Mouse (Mus musculus): ENCODE measurements around the gene Ngb. TPM values are rescaled to one million over a fixed set of nuclear protein-coding genes. Genes with fewer than 3 reads are reported as not detected.

The Ngb gene
- polyA plus RNA-seq, 1 experiment = 4.2 TPM

DNA sequence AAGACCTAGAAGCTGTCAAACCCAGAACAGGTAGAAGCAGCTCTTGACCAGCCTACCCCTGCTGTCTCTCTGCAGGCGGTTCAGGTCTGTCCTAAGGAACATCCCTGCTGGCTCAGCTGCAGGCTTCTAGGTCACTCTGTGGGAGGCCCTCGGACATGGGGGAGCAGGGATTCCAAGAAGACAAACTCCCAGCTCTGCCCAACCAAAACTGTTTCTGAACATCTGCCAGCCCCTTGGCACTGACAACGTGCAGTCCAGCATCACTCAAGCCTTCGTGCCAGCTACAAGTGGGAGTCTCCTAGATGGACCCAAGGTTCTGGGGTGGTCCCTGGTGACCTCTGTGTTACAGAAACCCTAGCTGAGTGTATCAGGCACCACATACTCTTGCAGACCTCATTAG is 9.1 kb downstream of the Ngb start:
- DNase-seq (ENCODE audit: extremely low spot score in 1 of 2, low spot score in 1 of 2) = peak in 1 of 2 experiments; percentile 22

DNA sequence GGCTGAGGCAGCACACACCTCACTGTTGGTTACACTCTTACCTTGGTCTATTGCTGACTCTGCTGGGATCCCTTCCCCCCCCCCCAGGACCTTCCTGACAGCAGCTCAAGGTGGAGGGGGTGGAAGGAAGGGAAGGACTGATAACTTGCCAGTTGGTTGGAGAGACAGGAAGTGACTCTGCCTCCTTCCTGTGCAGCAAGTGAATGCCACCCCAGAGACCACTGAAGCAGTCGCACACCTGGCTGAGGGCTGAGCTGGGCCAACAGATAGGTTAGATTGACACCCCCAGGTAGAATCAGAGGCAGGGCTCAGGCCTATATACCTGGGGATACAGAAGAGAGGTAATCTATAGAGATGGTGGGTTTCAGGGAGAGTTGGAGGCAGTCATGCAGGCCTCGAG is 10.4 kb downstream of the Ngb start:
- no peak for DNase-seq (ENCODE audit: extremely low spot score in 1 of 2, low spot score in 1 of 2)

DNA sequence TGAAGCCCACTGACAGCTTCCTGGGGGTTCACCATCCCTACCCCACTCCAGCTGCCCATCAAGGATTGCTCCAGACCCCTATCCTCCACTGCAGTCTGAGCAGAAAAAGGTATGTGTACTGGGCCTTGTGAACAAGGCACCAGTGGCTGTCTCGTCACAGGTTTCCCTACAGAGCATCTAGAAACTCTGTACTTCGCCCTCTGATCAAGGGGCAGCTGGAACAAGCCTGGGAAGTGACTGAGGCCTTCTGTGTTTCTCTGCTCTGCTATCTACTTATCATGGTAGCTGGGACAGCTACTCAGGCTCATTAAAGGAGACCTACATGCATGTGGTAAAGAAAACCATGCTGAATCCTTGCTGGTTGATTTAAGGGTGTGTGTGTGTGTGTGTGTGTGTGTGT is 12.6 kb downstream of the Ngb start:
- DNase-seq (ENCODE audit: extremely low spot score in 1 of 2, low spot score in 1 of 2) = no peak

DNA sequence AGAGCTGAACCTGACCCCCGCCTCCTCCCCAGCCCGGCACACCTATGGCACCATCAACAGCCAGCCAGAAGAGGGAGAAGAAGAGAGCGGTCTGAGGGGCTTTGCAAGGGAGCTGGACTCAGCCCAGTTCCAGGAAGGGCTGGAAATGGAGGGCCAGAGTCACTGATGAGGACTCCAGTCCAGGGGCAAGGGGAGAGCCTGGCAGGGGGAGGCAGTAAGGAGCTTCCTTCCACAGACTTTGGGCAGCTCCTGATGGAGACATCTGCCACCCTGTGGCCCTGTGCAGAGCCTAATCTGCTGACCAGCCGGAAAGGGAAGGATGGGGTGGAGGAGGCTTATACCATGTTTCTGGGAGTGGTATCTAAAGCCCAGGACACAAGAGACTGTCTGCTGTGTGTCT is 13.1 kb downstream of the Ngb start:
- DNase-seq (ENCODE audit: extremely low spot score in 1 of 2, low spot score in 1 of 2) = no peak

DNA sequence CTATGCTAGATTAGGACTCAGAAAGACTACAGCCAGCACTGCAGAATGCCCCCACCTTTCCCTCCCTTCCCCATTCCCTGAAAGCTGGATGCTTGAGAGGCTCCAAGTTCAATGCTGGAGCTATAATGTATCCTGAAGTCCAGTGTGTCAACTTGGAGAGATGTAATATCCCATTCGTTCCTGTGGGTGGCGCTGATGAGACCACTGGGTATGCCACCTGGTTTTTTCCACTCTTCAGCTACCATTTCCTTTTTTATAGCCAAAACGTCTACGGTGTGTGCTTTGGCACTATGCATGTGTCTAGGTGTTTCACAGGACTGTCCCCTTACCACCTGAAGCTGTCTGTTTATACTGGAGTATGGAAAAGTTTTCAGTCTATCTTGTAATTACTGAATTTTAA is 14.0 kb downstream of the Ngb start:
- DNase-seq (ENCODE audit: extremely low spot score in 1 of 2, low spot score in 1 of 2) = peak in 1 of 2 experiments; percentile 39

DNA sequence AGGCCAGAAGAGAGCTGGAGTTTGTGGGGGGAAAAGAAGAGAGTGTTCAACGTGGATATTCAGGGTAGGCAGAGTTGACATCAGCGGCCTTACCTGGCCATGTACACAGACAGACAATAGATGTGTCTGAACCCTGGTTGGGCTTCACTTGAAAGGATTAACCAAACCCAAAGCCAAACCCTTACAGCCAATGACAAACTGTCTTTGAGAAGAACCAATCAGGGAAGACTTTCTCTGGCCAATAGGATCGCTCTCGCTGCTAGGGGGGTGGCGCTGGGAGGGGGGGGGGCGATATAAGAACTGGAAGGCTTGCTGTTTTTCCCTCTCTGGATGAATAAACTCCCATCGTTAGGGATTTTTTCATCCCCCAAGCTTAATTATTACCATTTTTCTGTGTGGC is 15.1 kb downstream of the Ngb start:
- no peak for DNase-seq (ENCODE audit: extremely low spot score in 1 of 2, low spot score in 1 of 2)

DNA sequence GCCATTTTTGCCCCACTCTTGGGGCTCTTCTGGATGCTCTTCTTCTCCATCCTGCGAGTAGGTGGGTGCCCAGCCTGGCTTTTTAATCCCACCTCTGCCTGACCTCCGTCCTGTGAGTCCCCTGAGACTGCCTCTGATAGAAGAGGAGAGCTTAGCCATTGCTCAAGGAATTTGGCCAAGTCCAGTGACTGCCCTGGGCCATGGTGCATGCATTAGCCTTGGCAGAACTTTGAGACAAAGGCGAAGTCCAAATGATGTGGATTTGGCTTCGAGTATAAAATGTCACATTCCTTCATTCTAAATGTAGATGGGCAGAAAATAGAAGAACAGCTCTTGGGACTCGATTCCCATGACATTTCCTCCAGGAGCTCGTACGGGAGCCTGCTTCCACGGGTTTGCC is 19.5 kb downstream of the Ngb start:
- DNase-seq (ENCODE audit: extremely low spot score in 1 of 2, low spot score in 1 of 2) = no peak

DNA sequence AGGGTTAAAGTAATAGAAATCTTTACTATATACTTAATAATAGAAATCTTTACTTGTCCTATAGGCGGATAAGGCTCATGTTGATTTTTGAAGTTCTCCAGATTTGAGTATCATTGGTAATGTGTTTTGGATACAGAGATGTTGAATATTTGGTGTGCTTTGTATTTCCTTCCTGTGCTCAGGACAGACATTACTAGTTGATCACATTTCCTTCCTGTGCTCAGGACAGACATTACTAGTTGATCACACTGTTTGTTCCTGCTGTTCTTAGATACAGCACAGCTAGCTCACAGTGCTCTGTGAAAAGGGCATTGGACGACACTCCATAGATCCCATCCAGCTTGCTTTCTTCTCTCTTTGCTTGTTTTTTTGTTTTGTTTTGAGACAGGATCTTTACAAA is 25.7 kb downstream of the Ngb start:
- DNase-seq (ENCODE audit: extremely low spot score in 1 of 2, low spot score in 1 of 2) = no peak

DNA sequence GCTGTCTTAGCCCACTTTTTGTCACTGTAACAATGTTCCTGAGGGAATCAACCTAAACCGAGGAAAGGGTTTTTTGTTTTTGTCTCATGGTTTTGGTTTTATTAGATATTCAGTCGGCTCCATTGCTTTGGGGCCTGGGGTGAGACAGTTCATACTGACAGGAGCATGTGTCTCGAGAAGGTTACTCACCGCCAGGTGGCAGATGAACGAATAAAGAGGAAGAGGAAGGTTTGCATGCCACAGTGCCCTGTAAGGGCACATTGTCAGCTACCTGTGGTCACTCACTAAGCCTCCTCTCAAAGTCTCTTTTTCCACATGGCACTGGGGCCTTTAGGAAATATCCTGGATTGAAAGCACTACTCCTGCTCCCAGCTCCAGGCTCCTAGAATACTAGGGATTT is 31.8 kb downstream of the Ngb start:
- no peak for DNase-seq (ENCODE audit: extremely low spot score in 1 of 2, low spot score in 1 of 2)

DNA sequence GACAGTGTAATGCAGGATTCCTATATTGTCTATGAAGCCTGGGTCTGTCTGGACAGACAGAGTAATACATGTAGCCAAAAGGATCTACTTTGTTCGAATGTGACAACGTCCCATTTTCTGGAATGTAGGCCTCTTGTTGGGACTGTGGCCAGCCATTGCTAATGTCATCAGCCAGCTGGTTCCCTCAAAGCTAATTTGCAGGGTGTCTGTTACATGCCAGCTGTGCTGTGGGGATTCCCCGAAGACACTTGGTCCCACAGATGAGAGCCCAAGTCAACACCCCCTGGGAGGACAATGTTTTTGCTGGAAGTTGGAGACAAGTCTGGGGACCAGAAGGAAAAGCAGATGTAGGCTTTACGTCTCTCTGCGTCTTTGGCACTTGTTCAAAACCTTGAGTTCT is 35.9 kb downstream of the Ngb start:
- DNase-seq (ENCODE audit: extremely low spot score in 1 of 2, low spot score in 1 of 2) = no peak

DNA sequence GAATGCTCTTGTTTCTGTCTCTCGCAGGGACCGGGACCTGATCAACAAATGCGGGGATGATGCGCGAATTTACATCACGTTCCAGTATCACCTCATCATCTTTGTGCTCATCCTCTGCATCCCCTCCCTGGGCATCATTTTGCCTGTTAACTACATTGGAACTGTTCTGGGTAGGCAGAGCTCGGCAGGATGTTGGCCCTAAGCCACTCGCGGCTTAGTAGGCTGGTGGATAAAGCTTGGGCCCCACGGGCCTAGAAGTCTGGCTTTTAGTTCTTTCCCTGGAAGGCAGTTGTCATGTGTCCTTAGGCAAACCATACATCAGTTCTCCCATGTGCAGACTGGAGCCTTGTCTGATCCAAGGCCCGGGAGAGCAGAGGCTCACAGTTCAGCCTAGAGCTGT is 36.9 kb downstream of the Ngb start:
- DNase-seq (ENCODE audit: extremely low spot score in 1 of 2, low spot score in 1 of 2) = no peak

DNA sequence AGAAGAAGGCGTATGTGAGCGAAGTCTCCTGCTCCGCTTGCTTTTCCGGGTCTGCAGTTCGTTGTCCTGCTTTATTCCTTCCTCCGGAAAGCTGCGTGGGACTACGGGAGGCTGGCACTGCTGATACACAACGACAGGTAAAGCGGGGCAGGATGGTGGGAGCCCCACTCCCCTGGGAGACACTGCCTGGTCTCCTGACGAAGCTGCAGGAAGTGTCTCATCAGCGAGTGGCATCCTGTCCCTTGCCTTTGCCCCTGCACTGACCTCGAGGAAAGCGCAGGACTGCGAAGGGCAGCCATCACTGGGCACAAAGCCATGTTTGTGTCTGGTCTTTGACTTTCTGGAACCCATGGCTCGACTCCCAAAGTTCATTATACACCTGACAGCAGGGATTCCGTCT is 45.3 kb downstream of the Ngb start:
- DNase-seq (ENCODE audit: extremely low spot score in 1 of 2, low spot score in 1 of 2) = no peak

DNA sequence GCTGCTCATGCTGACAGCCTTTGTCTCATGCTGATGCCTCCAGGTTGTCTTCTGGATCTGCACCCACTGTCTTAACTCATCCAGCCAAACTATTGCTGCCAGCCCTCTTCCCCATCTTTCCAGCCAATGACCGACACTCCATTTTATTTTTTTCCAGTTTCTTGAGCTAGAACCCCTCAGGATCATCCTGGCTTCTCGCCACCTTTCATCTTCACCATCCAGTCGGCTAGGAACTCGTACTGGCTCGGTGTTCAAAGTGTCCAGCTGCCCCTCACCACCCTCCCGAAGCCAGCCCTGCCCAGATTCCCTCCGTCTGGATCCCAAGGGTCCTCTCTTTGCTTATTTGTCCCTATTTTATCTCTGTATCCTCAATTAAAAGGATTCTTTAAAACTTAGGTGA is 47.5 kb downstream of the Ngb start:
- no peak for DNase-seq (ENCODE audit: extremely low spot score in 1 of 2, low spot score in 1 of 2)

DNA sequence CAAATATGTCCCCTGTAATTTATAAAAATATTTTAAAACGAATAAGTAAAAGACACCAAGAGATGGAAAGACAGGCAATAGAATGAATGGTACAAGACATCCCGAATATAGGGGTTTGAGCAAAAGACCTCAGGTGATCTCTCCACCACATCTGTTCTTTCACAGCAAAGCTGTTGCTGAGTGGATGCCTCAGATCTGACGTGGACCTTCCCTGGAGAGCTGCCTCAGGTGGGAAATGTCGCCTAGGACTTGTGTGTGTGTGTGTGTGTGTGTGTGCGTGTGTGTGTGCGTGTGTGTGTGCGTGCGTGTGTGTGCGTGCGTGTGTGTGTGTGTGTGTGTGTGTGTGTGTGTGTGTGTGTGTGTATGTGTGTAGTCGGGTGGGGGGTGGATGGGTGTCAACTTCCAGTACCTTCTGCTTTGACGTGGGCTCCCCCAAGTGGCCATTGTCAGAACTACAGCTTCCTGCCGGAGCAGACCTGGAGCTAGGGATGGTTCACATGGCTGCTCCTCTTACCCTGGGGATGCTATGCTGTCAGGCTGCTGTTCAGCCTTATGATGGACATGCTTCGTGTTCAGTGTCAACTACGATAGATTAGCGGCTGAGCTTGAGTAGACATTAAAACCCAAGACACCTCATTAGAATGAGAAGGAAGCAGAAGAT is 49.5 kb downstream of the Ngb start:
- peak; percentile 71 to 98 for DNase-seq (ENCODE audit: extremely low spot score in 1 of 2, low spot score in 1 of 2)

DNA sequence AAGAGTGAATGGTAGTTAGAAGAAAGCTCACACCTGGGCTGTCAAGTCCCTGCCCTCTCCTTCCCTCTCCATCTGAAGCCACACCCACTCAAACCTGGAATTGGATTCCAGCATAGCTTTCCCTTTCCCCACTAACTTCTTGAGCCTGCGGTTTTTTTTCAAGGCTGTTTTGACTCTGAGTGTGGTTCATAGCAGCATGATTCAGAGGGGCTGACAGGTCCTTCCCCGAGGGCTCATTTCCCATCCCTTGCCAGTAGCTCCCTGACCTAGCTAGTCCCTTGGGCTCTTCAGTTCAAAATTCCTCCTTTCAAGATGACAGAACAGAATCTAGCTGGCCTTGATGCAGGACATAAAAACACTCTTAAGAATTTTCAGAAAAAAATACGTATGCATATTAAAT is 54.8 kb downstream of the Ngb start:
- DNase-seq (ENCODE audit: extremely low spot score in 1 of 2, low spot score in 1 of 2) = no peak

Other genes starting within 250 kb of the Ngb start
- gene Irf2bpl, start 217.7 kb downstream of the Ngb start, polyA plus RNA-seq (2012; rRNA removed) = 48.5 and 50.2 TPM in 2 replicates
- 76.1 and 78.2 TPM in 2 replicates for gene Cipc, start 155.5 kb downstream of the Ngb start, polyA plus RNA-seq (2012; rRNA removed)
- 35.4 and 41.3 TPM in 2 replicates for gene Zdhhc22, start 112.1 kb downstream of the Ngb start, polyA plus RNA-seq (2012; rRNA removed)
- 26.0 and 31.8 TPM in 2 replicates for gene Tmem63c, start 81.2 kb downstream of the Ngb start, polyA plus RNA-seq (2012; rRNA removed)
- gene Gstz1, start 44.6 kb upstream of the Ngb start, polyA plus RNA-seq (2012; rRNA removed) = 80.2 and 90.2 TPM in 2 replicates
- gene Pomt2, start 45.4 kb upstream of the Ngb start, polyA plus RNA-seq (2012; rRNA removed) = 18.4 and 21.0 TPM in 2 replicates
- gene Samd15, start 97.2 kb upstream of the Ngb start, polyA plus RNA-seq (2012; rRNA removed) = 2.3 and 2.9 TPM in 2 replicates
- 18.6 and 21.4 TPM in 2 replicates for gene Tmed8, start 97.9 kb upstream of the Ngb start, polyA plus RNA-seq (2012; rRNA removed)
- 1.5 and 1.8 TPM in 2 replicates for gene Noxred1, start 136.2 kb upstream of the Ngb start, polyA plus RNA-seq (2012; rRNA removed)
- gene Vipas39, start 163.7 kb upstream of the Ngb start, polyA plus RNA-seq (2012; rRNA removed) = 66.9 and 72.8 TPM in 2 replicates
- gene Ahsa1, start 163.9 kb upstream of the Ngb start, polyA plus RNA-seq (2012; rRNA removed) = 177 and 187 TPM in 2 replicates
- gene Ism2, start 197.2 kb upstream of the Ngb start, polyA plus RNA-seq (2012; rRNA removed) = 0.18 and 0.42 TPM in 2 replicates

Data from frontal cortex, adult 2 months (tissue).